Mouse (Mus musculus): ENCODE results near the gene Ell. TPM values are rescaled to one million over a fixed set of nuclear protein-coding genes. Genes with fewer than 3 reads are reported as not detected.

Ell gene
- 8.4 and 8.6 TPM in 2 replicates for polyA plus RNA-seq (2012; rRNA removed)

DNA sequence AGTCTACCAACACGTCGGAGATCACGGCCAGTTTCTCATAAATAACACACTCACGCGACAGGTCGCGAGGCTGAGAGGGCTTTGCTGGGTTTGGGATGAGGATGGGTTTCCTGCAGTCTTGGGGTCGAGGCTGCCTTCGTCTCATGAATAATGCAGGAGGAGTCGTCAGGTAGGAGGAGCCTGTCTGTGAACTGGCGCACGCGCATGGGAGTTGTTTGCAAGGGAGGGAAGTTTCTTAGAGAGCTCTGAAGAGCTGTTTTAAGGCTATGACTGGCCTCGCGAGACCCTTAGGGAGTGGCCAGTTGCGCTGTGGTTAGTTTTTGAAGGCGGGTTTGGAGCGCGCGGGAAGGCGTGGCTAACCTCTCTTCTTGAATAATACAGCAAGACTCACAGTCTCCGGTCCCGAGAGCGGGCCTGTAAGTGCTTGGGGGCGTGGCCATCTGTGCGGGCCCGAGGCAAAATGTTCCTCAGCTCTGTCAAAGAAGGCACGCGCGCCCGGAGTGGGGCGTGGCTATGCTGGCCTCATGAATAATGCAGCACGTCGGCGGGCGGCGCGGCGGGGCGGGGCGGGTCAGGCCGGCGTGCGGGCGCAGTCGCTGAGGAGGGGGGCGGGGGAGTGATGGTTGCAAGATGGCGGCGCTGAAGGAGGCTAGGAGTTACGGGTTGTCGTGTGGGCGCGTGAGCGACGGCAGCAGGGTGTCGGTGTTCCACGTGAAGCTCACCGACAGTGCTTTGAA lies at the start of gene Ell:
Gene Ell, plus strand, starts transcription at position 381 of the 737 bp plus-strand sequence.

DNA sequence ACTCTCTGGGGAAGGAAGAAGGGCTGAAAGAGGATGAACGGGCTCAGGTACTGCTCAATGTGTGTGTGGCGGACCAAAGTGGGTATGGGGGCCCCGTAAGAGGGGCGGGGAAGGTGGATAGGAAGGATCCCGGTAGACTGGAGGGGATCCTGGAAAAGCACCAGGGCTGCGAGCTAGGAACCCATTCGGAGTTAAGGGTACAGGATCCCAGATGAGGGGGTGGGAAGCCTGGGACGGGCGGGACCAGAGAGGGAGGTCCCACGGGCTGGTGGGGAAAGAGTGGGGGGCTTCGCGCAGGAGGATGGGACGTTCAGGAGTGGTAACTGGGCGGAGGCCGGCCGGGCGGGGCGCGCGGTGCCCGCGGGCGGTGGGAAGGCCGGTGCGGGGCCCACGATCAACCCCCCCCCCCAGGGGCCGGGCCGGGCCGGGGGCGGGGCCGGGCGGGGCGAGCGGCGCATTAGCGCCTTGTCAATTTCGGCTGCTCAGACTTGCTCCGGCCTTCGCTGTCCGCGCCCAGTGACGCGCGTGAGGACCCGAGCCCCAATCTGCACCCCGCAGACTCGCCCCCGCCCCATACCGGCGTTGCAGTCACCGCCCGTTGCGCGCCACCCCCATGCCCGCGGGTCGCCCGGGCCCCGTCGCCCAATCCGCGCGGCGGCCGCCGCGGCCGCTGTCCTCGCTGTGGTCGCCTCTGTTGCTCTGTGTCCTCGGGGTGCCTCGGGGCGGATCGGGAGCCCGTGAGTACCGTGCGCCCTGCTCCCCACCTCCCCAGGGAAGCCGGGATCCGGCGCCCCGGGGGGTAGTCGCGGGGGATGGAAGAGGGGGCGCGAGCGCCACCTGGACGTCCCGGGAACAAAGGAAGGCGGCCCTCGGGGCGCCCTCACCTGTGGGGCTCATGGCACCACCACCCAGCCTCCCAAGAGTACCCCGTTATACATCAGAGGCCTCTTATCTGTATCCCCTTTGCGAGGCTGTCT lies 46.3 kb upstream of the Ell start, which contains the start of gene Crlf1:
Gene Crlf1, plus strand, starts transcription at position 495 of the 977 bp plus-strand sequence.

DNA sequence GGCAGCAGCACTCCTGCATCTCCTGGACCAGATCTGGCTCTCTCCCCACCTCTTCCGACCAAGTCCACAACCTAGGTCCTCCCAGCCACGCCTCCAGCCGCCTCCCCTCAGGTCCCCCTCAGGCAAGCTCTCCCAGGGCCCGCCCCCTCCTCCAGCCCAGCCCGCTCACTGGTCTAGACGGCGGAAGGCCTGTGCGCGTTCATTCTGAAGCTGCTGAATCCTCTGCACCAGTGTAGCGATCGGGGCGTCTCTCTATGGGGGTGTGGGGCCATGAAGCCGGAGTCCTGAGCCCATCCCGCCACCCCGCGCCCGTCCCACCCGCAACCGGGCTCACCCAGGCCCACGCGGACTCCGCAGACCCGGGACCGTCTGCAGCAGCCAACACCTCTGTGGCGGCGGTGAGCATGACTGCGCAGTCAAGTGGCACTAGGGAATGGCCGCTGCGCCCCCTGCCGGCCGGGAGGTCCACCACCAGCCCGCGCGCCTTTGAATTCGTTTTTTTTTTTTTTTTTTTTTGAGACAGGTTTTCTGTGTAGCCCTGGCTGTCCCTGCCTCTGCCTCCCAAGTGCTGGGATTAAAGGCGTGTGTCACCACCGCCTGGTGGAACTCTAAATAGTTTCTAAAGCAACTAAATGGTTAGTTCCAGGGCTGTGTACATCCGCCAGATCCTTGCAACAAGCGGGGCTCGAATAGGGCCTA lies 32.8 kb upstream of the Ell start, which contains the start of gene Rex1bd:
Gene Rex1bd, minus strand, starts transcription at position 425 of the 699 bp plus-strand sequence.

DNA sequence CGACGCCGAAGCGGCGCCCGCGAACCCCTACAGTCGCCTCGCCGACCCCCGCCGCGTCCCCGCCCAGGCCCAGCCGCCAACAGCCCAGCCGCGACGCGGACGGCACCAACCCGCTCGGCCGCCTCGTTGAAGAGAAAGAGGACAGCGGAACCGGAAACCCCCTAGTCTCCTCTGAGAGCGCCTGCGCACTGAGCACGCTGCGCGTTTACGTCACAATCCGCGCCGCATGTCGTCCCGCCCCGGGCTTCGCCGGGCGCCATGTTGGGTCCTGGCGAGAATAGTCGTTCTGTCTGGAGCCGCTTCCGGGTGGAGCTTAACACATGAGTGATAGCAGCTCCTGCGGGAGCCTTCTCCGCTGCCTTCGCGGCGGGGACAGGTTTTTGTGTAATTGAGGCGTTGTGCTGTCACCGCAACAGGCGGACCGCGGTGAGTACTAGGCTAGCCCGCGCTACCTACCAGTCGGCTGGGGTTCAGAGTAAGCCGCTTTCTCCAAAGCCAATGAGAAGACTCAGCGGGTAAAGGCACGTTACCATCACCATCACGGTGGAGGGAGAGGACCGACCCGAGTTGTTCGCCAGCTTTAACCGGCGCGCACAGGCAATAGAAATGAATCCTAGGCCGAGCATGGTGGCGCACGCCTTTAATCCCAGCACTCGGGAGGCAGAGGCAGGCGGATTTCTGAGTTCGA lies 28.9 kb upstream of the Ell start, which contains the start of gene Uba52:
Gene Uba52, minus strand, starts transcription at position 574 of the 688 bp plus-strand sequence.

DNA sequence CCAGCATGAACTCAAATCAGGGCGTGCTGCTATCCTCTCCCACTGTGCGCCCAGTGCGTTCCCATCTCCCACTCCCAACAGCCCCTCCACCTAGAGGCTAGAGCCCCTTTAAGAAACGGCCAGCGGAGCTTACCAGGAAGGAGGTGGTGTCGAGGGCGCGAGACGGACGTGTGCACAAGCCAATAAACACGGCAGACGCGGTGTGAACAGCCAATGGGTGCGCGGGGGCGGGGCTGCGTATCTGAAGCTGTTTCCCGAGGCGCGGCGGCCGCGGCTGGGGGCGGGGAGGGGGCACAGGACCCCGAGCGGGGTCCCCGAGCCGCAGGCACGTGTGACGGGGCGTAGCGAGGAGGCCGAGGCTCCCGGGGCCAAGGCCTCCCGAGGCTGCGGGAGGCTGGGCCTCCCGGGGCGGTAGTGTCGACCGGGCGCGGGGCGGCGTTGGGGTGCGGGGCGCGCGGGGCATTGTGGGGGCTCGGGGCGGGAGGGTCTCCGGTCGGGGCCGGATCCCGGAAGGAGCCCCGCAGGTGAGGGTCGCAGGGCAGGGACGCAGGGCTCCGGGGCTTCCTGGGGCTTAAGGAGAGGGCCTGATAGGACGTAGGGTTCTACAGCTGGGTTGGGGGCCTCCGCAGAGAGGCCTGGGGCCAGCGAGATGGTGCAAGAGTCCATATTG lies 11.6 kb upstream of the Ell start, which contains the start of the genes Fkbp8 and Kxd1:
Gene Fkbp8, plus strand, starts transcription at position 213 of the 670 bp plus-strand sequence.
Gene Kxd1, minus strand, starts transcription at position 445 of the 670 bp plus-strand sequence.

DNA sequence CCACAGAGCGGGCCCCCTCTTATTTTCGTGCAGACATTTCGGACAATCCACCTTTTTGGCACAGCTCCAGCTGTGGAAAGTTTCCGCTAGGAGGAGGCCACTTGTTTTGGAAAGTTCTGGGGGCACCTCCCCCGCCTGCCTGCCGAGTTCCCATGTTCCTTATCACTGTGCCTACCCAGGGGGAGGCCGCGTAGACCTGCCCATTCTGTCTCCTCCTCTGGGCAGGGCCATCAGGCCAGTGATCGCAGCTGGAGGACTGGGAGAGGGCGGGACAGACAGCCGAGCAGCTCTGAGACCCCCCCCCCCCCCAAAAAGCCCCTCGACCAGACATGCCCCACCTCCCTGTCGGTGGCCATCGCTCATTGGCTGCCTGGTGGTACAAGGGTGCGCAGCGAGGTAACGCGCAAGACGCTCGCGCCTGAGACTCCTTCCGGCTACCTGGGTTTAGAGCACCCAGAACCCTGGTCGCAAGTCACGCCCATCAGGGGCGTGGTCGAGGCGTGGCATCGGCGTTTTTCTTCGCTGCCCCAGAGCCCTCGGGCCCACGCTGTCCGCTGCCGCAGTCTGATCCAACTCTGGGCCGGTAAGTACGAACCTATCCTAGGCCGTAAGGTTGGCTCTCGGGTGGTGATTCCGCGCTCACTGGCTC lies 54.8 kb downstream of the Ell start, which contains the start of gene Isyna1:
Gene Isyna1, plus strand, starts transcription at position 413 of the 649 bp plus-strand sequence.

DNA sequence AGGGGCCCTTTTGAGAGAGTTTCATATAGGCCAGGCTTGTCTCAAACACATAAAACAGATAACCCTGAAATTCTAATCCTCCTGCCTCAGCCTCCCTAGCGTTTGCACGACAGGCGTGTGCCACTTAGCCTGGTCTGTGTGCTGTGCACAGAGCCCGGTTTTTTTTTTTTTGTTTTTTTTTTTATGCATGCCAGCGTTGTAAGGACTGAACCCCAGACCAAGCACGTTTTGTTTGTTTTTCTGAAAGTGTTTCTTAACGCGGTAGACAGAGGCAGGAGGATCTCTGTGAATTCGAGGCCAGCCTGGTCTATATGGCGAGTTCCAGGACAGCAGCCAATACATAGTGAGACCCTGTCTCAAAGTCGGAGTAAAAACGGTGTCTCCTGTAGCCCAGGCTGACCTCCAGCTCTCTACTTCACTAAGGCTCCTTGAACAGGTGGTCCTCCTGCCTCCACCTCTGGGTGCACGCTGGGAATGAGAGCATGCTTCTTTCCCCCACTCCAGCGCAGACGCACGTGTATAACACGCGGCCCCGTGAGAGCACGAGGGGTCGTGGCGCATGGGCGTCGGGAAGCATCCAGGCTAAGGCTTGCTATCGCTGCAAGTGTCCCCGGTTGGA lies 69.6 kb downstream of the Ell start, which contains the start of gene Ssbp4:
Gene Ssbp4, minus strand, starts transcription at position 124 of the 619 bp plus-strand sequence.

DNA sequence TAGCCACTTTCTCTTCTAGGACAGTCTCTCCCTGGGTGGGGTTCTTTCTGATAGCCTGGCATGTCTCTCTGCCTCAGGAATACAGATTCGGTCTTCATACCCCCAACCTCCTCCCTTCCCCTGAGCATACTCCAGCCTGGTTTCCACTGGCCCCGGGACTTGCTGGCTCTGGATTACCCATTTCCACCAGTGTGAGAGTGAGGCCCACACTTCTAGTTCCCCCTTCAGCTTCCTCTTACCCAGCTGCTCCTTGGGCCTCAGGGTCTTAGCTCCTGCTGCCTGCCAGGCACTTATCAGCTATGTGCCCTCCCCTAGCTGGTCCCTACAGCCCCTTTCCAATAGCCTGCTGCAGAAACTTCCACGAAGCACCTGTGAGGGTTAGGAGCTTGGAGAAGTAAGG lies 76.6 kb downstream of the Ell start, which contains the start of gene Lrrc25:
Gene Lrrc25, plus strand, starts transcription at position 262 of the 400 bp plus-strand sequence.

DNA sequence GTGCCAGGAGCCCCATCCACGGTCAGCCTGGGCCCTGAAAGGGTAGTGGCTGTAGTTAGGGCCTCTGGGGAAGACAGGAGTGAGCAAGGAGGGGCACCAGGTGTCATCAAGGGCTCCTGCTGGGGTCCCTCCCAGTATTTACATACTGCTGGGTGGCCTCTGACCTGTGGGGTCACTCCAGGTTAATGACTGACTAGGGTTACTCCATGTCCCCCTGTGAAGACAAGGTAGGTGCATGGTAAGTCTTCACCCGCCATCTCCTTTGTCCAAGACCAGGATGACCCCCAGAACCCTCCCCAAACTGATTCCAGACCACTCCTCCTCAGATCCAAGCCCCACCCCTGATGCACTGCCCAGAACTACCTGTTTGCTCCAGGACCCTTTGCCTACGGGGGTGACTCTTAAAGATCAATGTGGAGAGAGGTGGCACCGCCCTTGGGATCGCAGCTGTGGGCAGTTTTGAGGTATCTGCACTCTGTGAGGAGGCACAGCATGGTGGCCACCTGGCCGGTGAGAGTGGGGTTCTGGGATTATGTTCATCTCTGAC lies 93.2 kb downstream of the Ell start, which contains the start of gene Gdf15:
Gene Gdf15, minus strand, starts transcription at position 111 of the 547 bp plus-strand sequence.

Other genes with a start within 250 kb of the Ell start
- 20.7 and 21.4 TPM in 2 replicates for gene Ddx49, start 237.0 kb upstream of the Ell start, polyA plus RNA-seq (2012; rRNA removed)
- gene Cope, start 236.9 kb upstream of the Ell start, polyA plus RNA-seq (2012; rRNA removed) = 126 and 139 TPM in 2 replicates
- gene Cers1, start 223.7 kb upstream of the Ell start, polyA plus RNA-seq (2012; rRNA removed) = 0.09 and 0.14 TPM in 2 replicates
- gene Gdf1, start 209.6 kb upstream of the Ell start, polyA plus RNA-seq (2012; rRNA removed) = 0.02 and 0.09 TPM in 2 replicates
- gene Upf1, start 186.2 kb upstream of the Ell start, polyA plus RNA-seq (2012; rRNA removed) = 10.6 and 15.5 TPM in 2 replicates
- 0.36 and 0.40 TPM in 2 replicates for gene Comp, start 165.9 kb upstream of the Ell start, polyA plus RNA-seq (2012; rRNA removed)
- gene Crtc1, start 99.9 kb upstream of the Ell start, polyA plus RNA-seq (2012; rRNA removed) = 3.4 and 4.1 TPM in 2 replicates
- gene Klhl26, start 62.5 kb upstream of the Ell start, polyA plus RNA-seq (2012; rRNA removed) = 5.5 and 6.0 TPM in 2 replicates
- gene Tmem59l, start 52.1 kb upstream of the Ell start, polyA plus RNA-seq (2012; rRNA removed) = 0.01 and 0.07 TPM in 2 replicates
- 1.6 and 2.2 TPM in 2 replicates for gene Crlf1, start 46.3 kb upstream of the Ell start, polyA plus RNA-seq (2012; rRNA removed)
- gene Rex1bd, start 32.7 kb upstream of the Ell start, polyA plus RNA-seq (2012; rRNA removed) = 51.3 and 56.0 TPM in 2 replicates
- 769 and 923 TPM in 2 replicates for gene Uba52, start 28.7 kb upstream of the Ell start, polyA plus RNA-seq (2012; rRNA removed)
- 133 and 144 TPM in 2 replicates for gene Fkbp8, start 11.7 kb upstream of the Ell start, polyA plus RNA-seq (2012; rRNA removed)
- gene Kxd1, start 11.5 kb upstream of the Ell start, polyA plus RNA-seq (2012; rRNA removed) = 24.3 and 30.5 TPM in 2 replicates
- gene Isyna1, start 54.9 kb downstream of the Ell start, polyA plus RNA-seq (2012; rRNA removed) = 53.0 and 63.5 TPM in 2 replicates
- gene Ssbp4, start 69.4 kb downstream of the Ell start, polyA plus RNA-seq (2012; rRNA removed) = 34.5 and 34.9 TPM in 2 replicates
- 3.7 and 5.1 TPM in 2 replicates for gene Lrrc25, start 76.7 kb downstream of the Ell start, polyA plus RNA-seq (2012; rRNA removed)
- 5.7 and 5.9 TPM in 2 replicates for gene Gdf15, start 93.0 kb downstream of the Ell start, polyA plus RNA-seq (2012; rRNA removed)
- 7.8 and 8.5 TPM in 2 replicates for gene Pgpep1, start 120.9 kb downstream of the Ell start, polyA plus RNA-seq (2012; rRNA removed)
- gene Lsm4, start 133.8 kb downstream of the Ell start, polyA plus RNA-seq (2012; rRNA removed) = 130 and 135 TPM in 2 replicates
- gene Jund, start 159.5 kb downstream of the Ell start, polyA plus RNA-seq (2012; rRNA removed) = 26.4 and 29.1 TPM in 2 replicates
- not detected in 2 replicates for gene Iqcn, start 164.0 kb downstream of the Ell start, polyA plus RNA-seq (2012; rRNA removed)
- gene Gm3336, start 179.1 kb downstream of the Ell start, polyA plus RNA-seq (2012; rRNA removed) = 0.08 TPM in 1 of 2 replicates, not detected in the other
- gene Pde4c, start 184.3 kb downstream of the Ell start, polyA plus RNA-seq (2012; rRNA removed) = 1.2 and 1.6 TPM in 2 replicates
- 2.3 and 2.5 TPM in 2 replicates for gene Rab3a, start 215.2 kb downstream of the Ell start, polyA plus RNA-seq (2012; rRNA removed)
- 21.1 and 28.0 TPM in 2 replicates for gene Mpv17l2, start 221.5 kb downstream of the Ell start, polyA plus RNA-seq (2012; rRNA removed)
- gene Pik3r2, start 237.3 kb downstream of the Ell start, polyA plus RNA-seq (2012; rRNA removed) = 16.7 and 18.5 TPM in 2 replicates